Mouse (Mus musculus) embryonic fibroblast, embryonic 13.5 days (primary cell): ENCODE measurements around the gene Sgk1.

ENCODE experiments used
- CTCF ChIP-seq: IDR thresholded peaks from 2 replicates; pipeline ENCODE4 v1.5.1; 2011; ENCODE audit warnings: mild to moderate bottlenecking, control low read depth, low read length, moderate library complexity, borderline replicate concordance; ENCODE audit not compliant: insufficient read depth
- POLR2A ChIP-seq: IDR thresholded peaks from 2 replicates; pipeline ENCODE4 v1.6.1; 2011; ENCODE audit warnings: low read depth, mild to moderate bottlenecking, control low read depth, low read length, moderate library complexity

- TF ChIP-seq POLR2A = no peak
- TF ChIP-seq CTCF = no peak
Measured at GRCm38 (mm10) chr10:21952520-21952919, 70.5 kb downstream of the Sgk1 start.
